Mouse (Mus musculus): Measurements from ENCODE around the gene Dhrs7b.

- 0 out of 2 replicates have a peak, but pooled peaks have one; percentile 2 for TF ChIP-seq CTCF (IDR thresholded peaks at IDR 0.05; ENCODE audit: extremely low read depth, insufficient read depth, insufficient read length, insufficient replicate concordance)
- TF ChIP-seq POLR2A (IDR thresholded peaks at IDR 0.05; ENCODE audit: low read depth, low read length): peak; percentile 16
Observed at GRCm38 (mm10) chr11:60878675-60879294, 48.4 kb downstream of the Dhrs7b start, which contains the start of gene Tmem11.
